Mouse (Mus musculus) left cerebral cortex, adult 8-10 months (tissue): ENCODE results near the gene Ptpn9. TPM values are rescaled to one million over a fixed set of nuclear protein-coding genes. Genes with fewer than 3 reads are reported as not detected.

ENCODE experiments used
- total RNA-seq, 4 experiments: library from RNA; stranded (reverse); gene quantifications; 2 replicates each; pipeline ENCODE4 v1.2.4; 2022

Gene Ptpn9
- total RNA-seq, 4 experiments from 2014 or later = 24.8 to 30.6 (median 25.6) TPM

Other genes starting within 250 kb of the Ptpn9 start
- gene Lingo1, start 198.5 kb upstream of the Ptpn9 start, total RNA-seq = 100 to 1,000 TPM; 330 to 366 (median 356) TPM
- gene Odf3l1, start 130.2 kb upstream of the Ptpn9 start, total RNA-seq = under 1 TPM in 2 of 4 experiments, not detected in 2; 0.30 to 0.37 TPM
- 10 to 100 TPM; 14.2 to 17.9 (median 15.9) TPM for gene Cspg4, start 129.9 kb upstream of the Ptpn9 start, total RNA-seq
- 10 to 100 TPM in 1 of 4 experiments, 1 to 10 TPM in 3; 7.9 to 10.5 (median 8.9) TPM for gene Snx33, start 66.6 kb upstream of the Ptpn9 start, total RNA-seq
- 10 to 100 TPM; 50.3 to 56.8 (median 51.5) TPM for gene Imp3, start 57.4 kb upstream of the Ptpn9 start, total RNA-seq
- gene Snupn, start 44.0 kb upstream of the Ptpn9 start, total RNA-seq = 10 to 100 TPM; 13.5 to 16.5 (median 15.5) TPM
- gene Sin3a, start 77.1 kb downstream of the Ptpn9 start, total RNA-seq = 10 to 100 TPM; 39.1 to 52.4 (median 45.5) TPM
- 100 to 1,000 TPM; 116 to 162 (median 135) TPM for gene Man2c1, start 135.8 kb downstream of the Ptpn9 start, total RNA-seq
- 10 to 100 TPM in 2 of 4 experiments, 1 to 10 TPM in 2; 7.9 to 11.9 (median 9.5) TPM for gene Neil1, start 153.4 kb downstream of the Ptpn9 start, total RNA-seq
- 100 to 1,000 TPM in 1 of 4 experiments, 10 to 100 TPM in 3; 86.3 to 104 (median 93.7) TPM for gene Commd4, start 163.4 kb downstream of the Ptpn9 start, total RNA-seq
- gene Trcg1, start 241.6 kb downstream of the Ptpn9 start, total RNA-seq = not detected